Mouse (Mus musculus): ENCODE data around the gene Fam160a1. TPM values are rescaled to one million over a fixed set of nuclear protein-coding genes. Genes with fewer than 3 reads are reported as not detected.

Fam160a1 gene
- total and polyA plus RNA-seq, 2 experiments from 2014 or later: 0.32 to 1.2 TPM

DNA sequence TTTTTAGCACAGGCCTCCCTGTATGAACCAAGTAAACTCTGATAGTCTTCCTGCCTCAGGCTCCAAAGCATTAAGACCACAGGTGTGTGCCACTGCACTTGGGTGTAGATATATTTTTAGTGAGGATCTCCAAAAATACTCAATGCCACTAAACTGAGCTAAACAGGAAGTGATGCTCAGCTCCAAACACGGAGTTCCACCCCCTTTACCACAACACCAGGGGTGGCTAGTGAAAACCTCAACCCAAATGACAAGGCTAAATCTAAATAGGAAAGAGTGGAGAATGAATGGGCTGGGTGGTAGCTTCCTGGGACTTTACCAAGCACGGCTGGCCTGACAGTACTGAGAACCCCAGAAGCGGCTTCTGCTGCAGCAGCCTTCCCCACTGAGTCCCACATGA, 124.1 kb downstream of the Fam160a1 start:
- no peak for ATAC-seq (ENCODE audit: low FRiP score)
- DNase-seq (ENCODE audit: low spot score): no peak

DNA sequence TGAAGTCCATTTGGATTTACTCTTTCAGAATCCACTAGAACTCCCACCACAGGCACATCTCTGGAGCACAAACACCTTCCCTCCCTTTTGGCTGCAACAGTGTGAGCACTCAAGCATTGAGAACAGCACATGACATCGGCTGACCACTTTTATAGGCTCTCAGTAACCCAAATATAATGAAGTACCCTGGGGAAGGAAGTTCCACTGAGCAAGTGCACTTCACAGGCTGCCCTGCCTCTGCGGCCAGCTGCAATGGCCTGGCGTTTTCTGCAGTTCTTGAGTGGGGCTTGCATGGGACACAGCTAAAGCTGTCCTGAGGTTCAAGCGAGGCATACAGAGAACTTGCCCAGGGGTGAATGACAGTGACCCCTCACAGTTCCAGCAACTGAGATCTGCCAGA, 126.0 kb downstream of the Fam160a1 start:
- WGBS: 57% methylated on average over 4 of the region's 4 CpGs
- Histone ChIP-seq H3K9ac (replicated peaks; ENCODE audit: low read length, poor library complexity, severe bottlenecking) (no peak overlapping the region), H3K4me2 (ENCODE audit: low read depth, low read length, poor library complexity, severe bottlenecking) (no peak overlapping the region), H3K9me3 (ENCODE audit: low read length) (no peaks in the 10 kb centered on the region), H3K36me3 (ENCODE audit: insufficient read depth, low read length) (no peaks in the 10 kb centered on the region), H3K4me3 (ENCODE audit: low read depth, low read length) (no peak overlapping the region), H3K4me1 (ENCODE audit: insufficient read depth, low read length) (no peaks in the 10 kb centered on the region), H3K27ac (ENCODE audit: low read depth, low read length) (no peak overlapping the region), H3K27me3 (ENCODE audit: insufficient read depth, low read length) (no peaks in the 10 kb centered on the region)
- TF ChIP-seq CTCF (IDR thresholded peaks at IDR 0.05): no peak
- DNase-seq (ENCODE audit: low spot score) (no peak), ATAC-seq (ENCODE audit: low FRiP score) (no peak)

More for the DNA sequence above, 124.1 kb downstream of the Fam160a1 start:
- H3K4me1 ChIP-seq (ENCODE audit: insufficient read depth, low read length): no peaks in the 10 kb centered on the region
- no peaks in the 10 kb centered on the region for H3K27me3 ChIP-seq (ENCODE audit: insufficient read depth, low read length)
- no peak overlapping the region for H3K4me3 ChIP-seq (ENCODE audit: low read depth, low read length)
- no peak overlapping the region for H3K27ac ChIP-seq (ENCODE audit: low read depth, low read length)
- TF ChIP-seq CTCF (IDR thresholded peaks at IDR 0.05): no peak
- no peak overlapping the region for H3K9ac ChIP-seq (replicated peaks; ENCODE audit: low read length, poor library complexity, severe bottlenecking)
- 43% methylated on average over 3 of the region's 3 CpGs for WGBS
- no peaks in the 10 kb centered on the region for H3K9me3 ChIP-seq (ENCODE audit: low read length)
- H3K4me2 ChIP-seq (ENCODE audit: low read depth, low read length, poor library complexity, severe bottlenecking): no peak overlapping the region
- no peaks in the 10 kb centered on the region for H3K36me3 ChIP-seq (ENCODE audit: insufficient read depth, low read length)

DNA sequence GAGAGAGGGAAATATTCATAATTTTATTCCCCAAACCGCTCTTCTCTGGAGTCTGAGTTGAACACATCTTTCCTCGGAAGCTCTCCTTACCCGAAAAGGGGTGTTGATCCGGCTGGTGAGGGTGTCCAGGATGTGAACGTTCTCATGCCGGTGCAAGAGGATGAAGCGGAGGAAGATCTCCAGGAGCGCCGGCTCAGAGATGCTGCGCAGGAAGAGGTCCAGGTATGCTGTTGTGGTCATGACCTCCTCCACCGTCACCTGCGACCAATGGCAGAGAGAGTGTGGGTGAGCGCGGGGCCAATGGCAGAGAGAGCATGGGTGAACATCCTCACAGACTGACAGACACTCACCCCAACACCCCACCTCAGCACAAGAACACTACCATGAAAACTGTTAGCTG, 128.8 kb downstream of the Fam160a1 start:
- TF ChIP-seq CTCF (IDR thresholded peaks at IDR 0.05): no peak
- no peaks in the 10 kb centered on the region for H3K27me3 ChIP-seq (ENCODE audit: insufficient read depth, low read length)
- H3K4me2 ChIP-seq (ENCODE audit: low read depth, low read length, poor library complexity, severe bottlenecking): no peak overlapping the region

DNA sequence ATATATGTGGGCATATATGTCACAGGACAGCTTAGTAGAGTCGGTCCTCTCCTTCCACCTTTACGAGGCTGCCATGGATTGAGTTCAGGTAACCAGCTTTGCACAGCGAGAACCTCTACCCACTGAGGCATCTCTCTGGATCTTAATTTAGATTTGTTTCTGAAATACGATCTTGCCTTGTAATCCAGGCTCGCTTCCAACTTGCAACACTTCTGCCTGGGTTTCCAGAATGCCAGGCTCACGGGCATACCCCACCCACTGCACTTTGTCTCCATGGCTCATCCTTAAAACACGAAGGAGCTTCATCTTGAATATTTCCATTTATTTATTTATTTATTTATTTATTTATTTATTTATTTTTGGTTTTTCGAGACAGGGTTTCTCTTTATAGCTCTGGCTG, 131.8 kb downstream of the Fam160a1 start:
- Histone ChIP-seq H3K27ac (ENCODE audit: low read depth, low read length) (no peak overlapping the region), H3K9ac (replicated peaks; ENCODE audit: low read length, poor library complexity, severe bottlenecking) (no peak overlapping the region), H3K4me1 (ENCODE audit: insufficient read depth, low read length) (no peaks in the 10 kb centered on the region), H3K27me3 (ENCODE audit: insufficient read depth, low read length) (no peaks in the 10 kb centered on the region), H3K36me3 (ENCODE audit: insufficient read depth, low read length) (no peaks in the 10 kb centered on the region), H3K4me2 (ENCODE audit: low read depth, low read length, poor library complexity, severe bottlenecking) (no peak overlapping the region), H3K9me3 (ENCODE audit: low read length) (no peaks in the 10 kb centered on the region), H3K4me3 (ENCODE audit: low read depth, low read length) (no peak overlapping the region)
- 94% methylated on average over 8 of the region's 8 CpGs for WGBS
- ATAC-seq (ENCODE audit: low FRiP score) (no peak), DNase-seq (ENCODE audit: low spot score) (no peak)
- TF ChIP-seq CTCF (IDR thresholded peaks at IDR 0.05): no peak

More for the DNA sequence above, 128.8 kb downstream of the Fam160a1 start:
- H3K9me3 ChIP-seq (ENCODE audit: low read length): no peaks in the 10 kb centered on the region
- DNase-seq (ENCODE audit: low spot score) (no peak), ATAC-seq (ENCODE audit: low FRiP score) (no peak)
- 95% methylated on average over 14 of the region's 14 CpGs for WGBS
- H3K9ac ChIP-seq (replicated peaks; ENCODE audit: low read length, poor library complexity, severe bottlenecking): no peak overlapping the region
- H3K4me3 ChIP-seq (ENCODE audit: low read depth, low read length): no peak overlapping the region
- H3K4me1 ChIP-seq (ENCODE audit: insufficient read depth, low read length): no peaks in the 10 kb centered on the region
- no peak overlapping the region for H3K27ac ChIP-seq (ENCODE audit: low read depth, low read length)
- H3K36me3 ChIP-seq (ENCODE audit: insufficient read depth, low read length): no peaks in the 10 kb centered on the region

DNA sequence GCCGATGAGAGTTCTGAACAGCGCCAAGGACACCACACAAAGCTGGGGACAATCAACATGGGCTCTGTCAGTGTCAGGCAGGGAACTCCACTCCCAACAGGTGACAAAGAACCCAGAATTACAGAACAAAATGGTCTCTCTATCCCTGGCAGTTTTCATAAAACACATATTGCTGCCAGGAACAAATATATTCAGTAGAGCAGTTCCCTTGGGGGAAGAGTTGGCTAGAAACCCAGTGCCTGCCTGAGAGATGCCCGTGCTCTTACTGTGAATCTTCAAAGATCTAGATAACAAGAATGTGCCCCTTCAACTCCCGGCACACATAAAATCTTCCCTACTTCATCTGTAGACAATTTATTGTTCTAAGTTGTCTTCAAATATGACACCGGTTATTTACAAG, 133.5 kb downstream of the Fam160a1 start:
- H3K4me2 ChIP-seq (ENCODE audit: low read depth, low read length, poor library complexity, severe bottlenecking): no peak overlapping the region
- H3K36me3 ChIP-seq (ENCODE audit: insufficient read depth, low read length): no peaks in the 10 kb centered on the region
- H3K4me1 ChIP-seq (ENCODE audit: insufficient read depth, low read length): no peaks in the 10 kb centered on the region
- 74% methylated on average over 5 of the region's 5 CpGs for WGBS
- no peak for DNase-seq (ENCODE audit: low spot score)
- no peak overlapping the region for H3K4me3 ChIP-seq (ENCODE audit: low read depth, low read length)
- no peak for TF ChIP-seq CTCF (IDR thresholded peaks at IDR 0.05)
- no peak overlapping the region for H3K9ac ChIP-seq (replicated peaks; ENCODE audit: low read length, poor library complexity, severe bottlenecking)
- no peaks in the 10 kb centered on the region for H3K27me3 ChIP-seq (ENCODE audit: insufficient read depth, low read length)
- H3K9me3 ChIP-seq (ENCODE audit: low read length): no peaks in the 10 kb centered on the region
- ATAC-seq (ENCODE audit: low FRiP score): no peak
- no peak overlapping the region for H3K27ac ChIP-seq (ENCODE audit: low read depth, low read length)

DNA sequence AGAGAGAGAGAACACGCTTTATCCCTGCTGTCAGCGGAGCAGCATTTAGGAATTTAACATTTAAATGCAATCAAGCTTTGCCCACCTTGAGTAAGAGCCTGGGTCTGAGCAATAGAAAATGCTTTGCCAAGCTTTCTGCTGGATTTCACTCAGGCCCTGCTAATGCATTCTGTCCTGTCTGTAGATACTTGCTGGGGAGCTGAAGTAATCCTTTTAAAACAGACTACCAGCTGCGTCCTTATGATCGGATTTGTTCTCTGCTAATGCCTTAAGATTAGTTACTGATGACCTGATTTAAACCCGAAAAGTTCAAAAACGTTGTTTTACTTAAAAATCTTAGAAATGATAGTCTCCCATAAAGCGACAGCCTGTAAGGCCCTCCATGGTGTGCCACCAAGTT, 136.0 kb downstream of the Fam160a1 start:
- Histone ChIP-seq H3K9ac (replicated peaks; ENCODE audit: low read length, poor library complexity, severe bottlenecking) (no peak overlapping the region), H3K9me3 (ENCODE audit: low read length) (no peaks in the 10 kb centered on the region), H3K36me3 (ENCODE audit: insufficient read depth, low read length) (no peaks in the 10 kb centered on the region), H3K4me1 (ENCODE audit: insufficient read depth, low read length) (no peaks in the 10 kb centered on the region), H3K27me3 (ENCODE audit: insufficient read depth, low read length) (no peaks in the 10 kb centered on the region), H3K4me3 (ENCODE audit: low read depth, low read length) (no peak overlapping the region), H3K4me2 (ENCODE audit: low read depth, low read length, poor library complexity, severe bottlenecking) (no peak overlapping the region), H3K27ac (ENCODE audit: low read depth, low read length) (no peak overlapping the region)
- no peak for TF ChIP-seq CTCF (IDR thresholded peaks at IDR 0.05)
- 44% methylated on average over 7 of the region's 7 CpGs for WGBS
- DNase-seq (ENCODE audit: low spot score) (no peak), ATAC-seq (ENCODE audit: low FRiP score) (no peak)

Data from midbrain, postnatal 0 days (tissue).